Mouse (Mus musculus): ENCODE data around the gene Fam110c. TPM values are rescaled to one million over a fixed set of nuclear protein-coding genes. Genes with fewer than 3 reads are reported as not detected.

Gene Fam110c
- polyA plus RNA-seq (2015; fragmentation: Nextera tagmentation; extraction: Ambion mirVana) = 7.4 and 8.1 TPM in 2 replicates

GRCm38 (mm10) chr12:31073412-31074354 lies at the start of gene Fam110c:
Gene Fam110c, plus strand, starts transcription at chr12:31073861.

Other genes with a start within 250 kb of the Fam110c start
- 1.1 and 1.8 TPM in 2 replicates for gene Alkal2, start 189.5 kb upstream of the Fam110c start, polyA plus RNA-seq (2015; fragmentation: Nextera tagmentation; extraction: Ambion mirVana)
- gene Acp1, start 162.3 kb upstream of the Fam110c start, polyA plus RNA-seq (2015; fragmentation: Nextera tagmentation; extraction: Ambion mirVana) = 103 and 104 TPM in 2 replicates
- 23.9 and 27.3 TPM in 2 replicates for gene Sh3yl1, start 162.2 kb upstream of the Fam110c start, polyA plus RNA-seq (2015; fragmentation: Nextera tagmentation; extraction: Ambion mirVana)
- not detected in 2 replicates for gene Gm6993, start 166.9 kb downstream of the Fam110c start, polyA plus RNA-seq (2015; fragmentation: Nextera tagmentation; extraction: Ambion mirVana)
- gene Lamb1, start 191.4 kb downstream of the Fam110c start, polyA plus RNA-seq (2015; fragmentation: Nextera tagmentation; extraction: Ambion mirVana) = 73.3 and 86.5 TPM in 2 replicates

Measured in urinary bladder, postnatal 0 days (tissue).